Mouse (Mus musculus) heart, embryonic 11.5 days (tissue): Measurements from ENCODE around the gene C130074G19Rik. TPM values are rescaled to one million over a fixed set of nuclear protein-coding genes. Genes with fewer than 3 reads are reported as not detected.

ENCODE experiments used
- ATAC-seq: fragments of 200-750 bp; cut with Nextera tagmentation; replicated peaks from 2 replicates; pipeline ENCODE4 v1.8.0; 2017; ENCODE audit warnings: moderate library complexity; ENCODE audit not compliant: insufficient number of reproducible peaks, low FRiP score, low TSS enrichment
- H3K27ac ChIP-seq: fragments of 300-500 bp; sonication (generic); 2 replicates; pipeline ENCODE4 v1.5.1; 2014; ENCODE audit warnings: mild to moderate bottlenecking, low read depth, low read length
- H3K27me3 ChIP-seq: fragments of 300-500 bp; sonication (generic); 2 replicates; pipeline ENCODE4 v1.6.1; 2014; ENCODE audit warnings: mild to moderate bottlenecking, low read length, mixed read lengths; ENCODE audit not compliant: control insufficient read depth, insufficient read depth
- H3K36me3 ChIP-seq: fragments of 300-500 bp; sonication (generic); 2 replicates; pipeline ENCODE4 v1.6.1; 2014; ENCODE audit warnings: mild to moderate bottlenecking, low read length, moderate library complexity, mixed read lengths; ENCODE audit not compliant: control insufficient read depth, insufficient read depth
- H3K4me1 ChIP-seq: fragments of 300-500 bp; sonication (generic); 2 replicates; pipeline ENCODE4 v1.6.1; 2014; ENCODE audit warnings: low read length; ENCODE audit not compliant: control insufficient read depth, insufficient read depth
- H3K4me2 ChIP-seq: fragments of 300-500 bp; sonication (generic); 2 replicates; pipeline ENCODE4 v1.6.1; 2014; ENCODE audit warnings: mild to moderate bottlenecking, moderate library complexity
- H3K4me3 ChIP-seq: fragments of 300-500 bp; sonication (generic); 2 replicates; pipeline ENCODE4 v1.5.1; 2014; ENCODE audit warnings: low read depth, low read length
- H3K9ac ChIP-seq: fragments of 300-500 bp; sonication (generic); 2 replicates; pipeline ENCODE4 v1.6.1; 2014; ENCODE audit warnings: mild to moderate bottlenecking, low read depth, low read length, moderate library complexity
- H3K9me3 ChIP-seq: fragments of 300-500 bp; sonication (generic); replicated peaks from 2 replicates; pipeline ENCODE4 v1.6.1; 2016; ENCODE audit warnings: low read length; ENCODE audit not compliant: control insufficient read depth
- WGBS: fragments of 180-500 bp; shearing (Covaris S2); extraction: QIAGEN DNeasy Blood & Tissue Kit; methylation state at CpG from one replicate; pipeline ENCODE4 v1.1.7; 2014; ENCODE audit not compliant: insufficient replicate concordance; 5-methylcytosine and 5-hydroxymethylcytosine counted together
- microRNA counts: library from miRNA; unstranded; fragments of <30 nt; microRNA quantifications from one replicate; lab custom pipeline; 2015
- microRNA-seq: library from miRNA; unstranded; fragments of <30 nt; microRNA quantifications from one replicate; pipeline ENCODE4, GENCODE M21; 2016; ENCODE audit warnings: borderline number of aligned reads
- polyA plus RNA-seq: library from polyadenylated mRNA; unstranded; fragments of >200 nt; fragmentation: Nextera tagmentation; extraction: Ambion mirVana; gene quantifications from 2 replicates; pipeline ENCODE4 v1.2.1, GENCODE M21; 2014

The C130074G19Rik gene
- polyA plus RNA-seq, 1 experiment from 2014 or later, result 0.60 TPM

- WGBS, result 23% methylated on average over 11 of the region's 11 CpGs
- Histone ChIP-seq H3K36me3 (peaks cover under 1% of the 10 kb centered on the region; the same call in 1 of the 2 replicates), H3K27ac (no peak overlapping the region), H3K9ac (no peak overlapping the region), H3K27me3 (no peaks in the 10 kb centered on the region), H3K4me1 (peaks cover 3% of the 10 kb centered on the region; the same call in 1 of the 2 replicates), H3K4me3 (no peak overlapping the region), H3K9me3 (no peaks in the 10 kb centered on the region), H3K4me2 (peak overlapping the region; percentile 42)
- no peak for ATAC-seq
Observed at GRCm38 (mm10) chr1:184825093-184825492, 57.9 kb downstream of the C130074G19Rik start.

GRCm38 (mm10) chr1:184824439-184824851, 58.6 kb downstream of the C130074G19Rik start:
- H3K9me3 ChIP-seq, result no peaks in the 10 kb centered on the region
- H3K27ac ChIP-seq, result no peak overlapping the region
- peak; percentile 71 for ATAC-seq
- H3K4me2 ChIP-seq, result peak overlapping the region; percentile 42
- H3K36me3 ChIP-seq, result no peaks in the 10 kb centered on the region
- H3K9ac ChIP-seq, result no peak overlapping the region
- H3K27me3 ChIP-seq, result no peaks in the 10 kb centered on the region
- no peak overlapping the region for H3K4me3 ChIP-seq
- peaks cover 3% of the 10 kb centered on the region; the same call in 1 of the 2 replicates for H3K4me1 ChIP-seq
- 3% methylated on average over 12 of the region's 12 CpGs for WGBS

DNA sequence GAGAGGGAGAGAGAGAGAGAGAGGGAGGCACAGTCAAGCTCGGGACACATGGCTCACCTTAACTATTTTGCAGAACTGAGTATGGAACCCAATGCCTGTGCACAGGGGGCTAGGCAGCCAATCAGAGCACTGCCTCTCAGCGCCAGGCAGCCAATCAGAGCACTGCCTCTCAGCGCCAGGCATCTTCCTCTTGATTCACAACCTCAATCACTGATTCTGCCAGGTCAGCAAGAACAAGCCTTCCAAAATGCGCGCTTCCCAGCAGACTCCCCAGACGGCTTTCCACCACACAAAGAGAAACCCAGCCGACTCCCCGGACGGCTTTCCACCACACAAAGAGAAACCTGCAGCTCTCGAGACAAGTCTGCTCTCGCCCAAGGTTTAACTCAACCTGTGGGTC, 60.3 kb downstream of the C130074G19Rik start:
- H3K36me3 ChIP-seq, result peaks cover 6% of the 10 kb centered on the region

More for the DNA sequence above, 60.3 kb downstream of the C130074G19Rik start:
- no peak overlapping the region for H3K27ac ChIP-seq
- peaks cover 3% of the 10 kb centered on the region; the same call in 1 of the 2 replicates for H3K4me1 ChIP-seq
- H3K9ac ChIP-seq, result no peak overlapping the region
- H3K4me3 ChIP-seq, result no peak overlapping the region
- peak overlapping the region; percentile 43 for H3K4me2 ChIP-seq
- no peak for ATAC-seq
- no peaks in the 10 kb centered on the region for H3K9me3 ChIP-seq
- 19% methylated on average over 11 of the region's 11 CpGs for WGBS
- H3K27me3 ChIP-seq, result no peaks in the 10 kb centered on the region

MicroRNA genes within 50 kb of the gene (microRNA counts, 519-probe panel; counts per million panel counts)
- microRNA mmu-miR-1981 (lab: Ali Mortazavi, UCI), result 3,415 counts per million, percentile 17 among the panel's probes with 10 or more counts

Small RNAs within 50 kb of the gene (microRNA-seq; reads per million reads assigned to microRNA genes)
- 135 reads per million, percentile 66 among the genes with 10 or more reads in this experiment for gene Mir1981

Other genes with a start within 250 kb of the C130074G19Rik start
- 5.0 and 7.0 TPM in 2 replicates for gene Hlx, start 150.6 kb downstream of the C130074G19Rik start, polyA plus RNA-seq
- gene Marc1, start 71.9 kb downstream of the C130074G19Rik start, polyA plus RNA-seq, result 0.07 TPM in 1 of 2 replicates, not detected in the other
- gene Marc2, start 36.8 kb downstream of the C130074G19Rik start, polyA plus RNA-seq, result 97.0 and 104 TPM in 2 replicates
- gene Mark1, start 116.4 kb upstream of the C130074G19Rik start, polyA plus RNA-seq, result 2.2 and 2.4 TPM in 2 replicates